Mouse (Mus musculus) spleen, postnatal 10 days (tissue): ENCODE measurements at regions not wholly inside any gene's neighbourhood (a gene's known extent, or its start where the extent isn't known, plus 50 kb on each side); places are given as distances from the start of the nearest gene placed in this dataset.
"Not testable (repeated sequence)": the region's sequence is repeated elsewhere in the genome, so short reads cannot be mapped to it uniquely, and the experiment has no call there.

Experiments
- DNase-seq, 2 experiments: peaks; one replicate each; pipeline ENCODE4 v3.0.0; 2021 to 2022; ENCODE audit warnings: low spot score in 2 of 2

DNA sequence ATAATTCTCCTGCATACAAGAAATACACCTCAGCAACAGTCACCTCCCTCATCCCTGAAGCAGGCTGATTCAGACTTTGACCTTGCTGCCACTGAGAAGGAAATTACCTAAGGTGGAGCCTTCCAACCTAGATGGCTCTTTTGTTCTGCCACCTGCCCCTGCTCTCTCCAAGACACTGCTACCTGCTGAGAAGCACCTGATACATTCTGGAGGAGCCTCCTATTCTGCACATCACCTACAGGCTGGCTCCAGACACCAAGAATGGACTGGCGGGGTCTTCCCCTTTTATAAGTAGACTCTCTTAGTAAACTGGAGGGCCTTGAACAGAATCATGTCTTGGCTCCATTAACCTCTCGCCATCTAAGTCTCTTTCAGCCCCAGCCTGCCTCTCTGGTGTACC is 1149.5 kb upstream of the 2610301B20Rik start:
- not testable (repeated sequence) for DNase-seq

DNA sequence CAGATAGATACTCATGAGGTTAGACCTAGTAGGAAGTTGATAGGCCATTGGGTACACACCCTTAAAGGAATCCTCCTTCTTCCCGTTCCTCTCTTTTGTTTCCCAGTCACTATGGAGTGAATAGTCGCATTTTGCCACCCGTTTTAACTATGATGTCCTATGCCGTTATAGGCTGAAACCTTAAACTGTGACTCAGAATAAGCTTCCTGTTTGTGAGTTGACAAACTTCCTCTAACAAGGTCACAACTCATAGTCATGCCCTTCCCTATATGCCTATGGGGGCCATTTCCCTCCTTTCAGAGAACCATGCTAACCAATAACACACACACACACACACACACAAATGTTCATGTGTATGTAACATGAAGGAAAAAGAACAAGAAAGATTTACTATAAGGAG is 1136.6 kb upstream of the 2610301B20Rik start:
- DNase-seq, result no peak

DNA sequence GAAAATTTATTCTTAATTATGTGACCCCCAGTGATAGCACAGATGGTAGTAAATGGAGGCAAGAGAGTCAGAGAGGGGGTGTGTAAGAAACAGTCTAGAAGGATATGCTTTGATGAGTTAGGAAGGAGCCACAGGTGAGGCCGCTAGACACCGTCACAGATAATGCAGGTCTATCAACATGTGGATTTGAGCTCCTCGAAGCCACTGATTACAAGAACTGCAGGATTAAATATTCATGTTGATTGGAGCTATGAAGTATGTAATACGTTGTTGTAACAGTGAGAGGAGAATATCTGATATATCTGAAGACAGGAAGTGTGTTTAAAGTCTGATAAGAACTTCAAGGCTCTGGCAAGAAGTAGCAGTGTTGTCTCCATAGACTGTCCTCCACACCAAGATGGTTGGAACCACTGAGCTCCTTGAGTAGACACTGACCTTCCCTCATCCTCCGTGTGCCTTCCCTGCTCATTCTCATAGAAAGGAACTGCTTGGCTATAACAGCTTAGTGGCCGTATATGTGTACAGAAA is 1126.8 kb upstream of the 2610301B20Rik start:
- no peak for DNase-seq

DNA sequence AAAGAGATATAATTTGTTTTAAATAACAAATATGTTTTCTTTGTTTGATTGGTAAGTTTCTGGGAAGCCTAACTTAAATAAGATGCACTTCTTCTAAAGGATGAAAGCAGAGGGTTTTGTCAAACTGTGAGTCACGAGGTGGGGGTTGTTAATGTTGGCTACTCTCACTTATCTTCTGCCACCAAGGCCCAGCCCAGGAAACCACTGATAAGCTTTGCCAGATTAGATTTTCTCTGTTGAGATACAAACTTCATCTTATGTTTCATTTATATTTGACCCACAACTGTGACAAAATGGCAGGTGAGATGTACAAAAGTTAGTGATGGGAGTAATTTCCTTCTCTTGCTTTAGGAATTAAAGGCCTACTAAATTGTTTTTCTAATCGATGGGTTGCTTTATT is 1126.2 kb upstream of the 2610301B20Rik start:
- DNase-seq, result no peak

DNA sequence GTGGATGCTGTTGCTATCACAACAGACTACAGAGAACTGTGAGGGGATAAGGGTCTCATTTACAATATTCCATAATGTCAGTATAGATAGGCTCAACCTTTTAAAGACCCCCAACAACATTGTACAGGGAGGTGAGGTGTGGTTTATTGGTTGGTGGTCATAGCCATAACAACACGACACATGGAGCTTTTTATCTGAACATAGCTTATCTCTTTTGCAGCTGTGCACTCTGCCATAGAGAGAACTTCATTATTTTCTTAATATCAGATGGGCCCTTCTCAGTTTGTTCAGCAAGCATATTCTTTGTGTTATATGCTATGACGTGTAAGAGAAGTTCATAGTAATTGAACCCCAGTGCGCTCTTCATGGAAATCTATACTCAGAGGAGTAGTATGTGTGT is 1124.4 kb upstream of the 2610301B20Rik start:
- no peak for DNase-seq

DNA sequence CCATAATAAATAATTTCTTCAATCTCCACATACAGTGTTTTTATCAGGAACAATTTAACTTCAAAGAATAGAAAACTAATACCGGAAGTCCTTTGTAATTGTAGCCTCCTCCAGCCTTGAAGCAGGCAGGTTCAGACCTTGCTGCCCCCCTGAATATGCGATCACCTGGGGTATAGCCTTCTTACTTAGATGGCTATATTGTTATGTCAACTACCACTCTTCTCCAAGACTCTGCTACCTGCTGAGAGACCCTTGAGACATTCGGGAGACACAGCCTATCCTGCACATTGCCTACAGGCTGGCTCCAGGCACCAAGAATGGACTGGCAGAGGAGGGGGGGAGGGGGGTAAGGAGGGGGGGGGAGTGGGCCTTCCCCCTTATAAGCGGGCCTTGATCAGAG is 1123.9 kb upstream of the 2610301B20Rik start:
- DNase-seq, result no peak

DNA sequence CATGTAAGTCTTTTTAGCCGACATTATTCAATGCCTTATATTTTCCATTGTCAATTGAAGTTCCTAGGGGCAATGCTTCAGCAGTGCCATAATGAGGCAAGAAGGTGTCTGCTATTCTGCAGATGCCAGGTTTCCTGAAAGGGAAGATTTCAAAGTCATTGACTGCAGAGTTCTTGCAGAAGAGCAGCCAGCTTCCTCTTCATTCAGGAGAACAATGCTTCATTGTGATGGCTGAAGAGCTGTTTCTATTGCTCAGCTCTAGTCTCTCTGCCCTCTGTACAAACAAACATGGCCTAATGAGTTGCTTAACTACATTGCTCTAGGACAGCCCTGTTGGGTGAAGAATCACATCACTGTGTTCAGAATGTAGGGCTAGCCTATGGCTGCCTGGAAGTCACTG is 1111.0 kb upstream of the 2610301B20Rik start:
- no peak for DNase-seq

DNA sequence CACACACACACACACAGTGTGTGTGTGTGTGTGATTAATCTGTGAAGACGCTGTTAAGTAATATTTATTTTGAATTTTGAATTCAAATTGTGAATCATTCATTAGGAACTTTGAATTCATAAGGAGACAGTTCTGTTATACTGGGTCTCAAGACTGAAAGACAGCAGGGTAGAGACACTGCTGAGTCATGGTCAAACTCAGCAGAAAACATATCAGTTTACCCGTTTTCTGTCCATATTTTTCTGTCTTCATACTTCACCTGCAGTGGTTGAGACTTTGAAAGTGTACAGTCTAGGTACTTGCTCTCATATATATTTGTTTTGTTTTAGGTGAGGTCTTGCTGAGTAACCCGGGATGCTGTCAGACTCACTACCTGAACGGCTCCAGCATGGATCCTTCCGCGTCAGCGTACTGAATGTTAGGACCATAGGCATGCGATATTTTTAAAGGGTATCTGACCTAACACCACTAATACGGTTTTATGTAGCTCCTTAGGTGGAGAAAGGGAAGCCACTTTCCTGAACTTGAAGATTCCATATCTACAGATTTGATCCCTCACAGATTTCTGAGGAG is 1104.6 kb upstream of the 2610301B20Rik start:
- no peak for DNase-seq

DNA sequence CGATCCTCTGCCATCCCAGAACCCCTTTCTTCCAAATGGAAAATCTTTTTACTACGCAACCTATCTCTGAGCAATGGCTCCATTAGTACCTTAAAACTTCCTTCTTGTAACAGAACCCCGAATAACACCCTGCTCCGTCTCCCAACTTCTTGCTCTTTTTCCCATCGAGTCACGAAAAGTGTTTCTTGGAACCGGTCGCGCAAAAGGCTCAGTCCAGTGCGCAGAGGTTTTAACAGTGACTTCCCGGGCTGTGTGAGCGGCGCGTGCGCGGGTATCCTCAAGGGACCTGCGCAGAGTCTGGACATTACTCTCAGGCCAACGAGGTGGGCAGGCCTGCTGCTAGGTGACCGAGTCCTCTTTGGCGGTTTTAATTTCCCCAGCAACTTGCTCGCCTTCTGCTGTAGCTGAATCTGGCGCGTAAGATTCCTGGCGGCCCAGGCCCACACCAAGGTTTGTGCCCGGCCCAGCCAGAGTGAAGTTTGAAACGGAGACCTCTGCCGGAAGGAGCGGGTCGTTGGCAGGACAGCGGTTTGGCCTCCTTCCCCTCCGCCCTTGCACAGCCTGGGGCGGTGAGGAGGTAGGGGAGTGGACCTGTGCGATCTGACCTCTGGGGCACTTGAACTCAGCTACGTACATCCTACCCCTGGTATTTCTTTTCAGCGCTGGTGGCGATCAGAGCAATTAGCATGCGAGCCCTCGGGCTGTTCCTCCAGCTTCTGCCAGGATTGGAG is 1103.8 kb upstream of the 2610301B20Rik start:
- peak; percentile 34 to 50 for DNase-seq

DNA sequence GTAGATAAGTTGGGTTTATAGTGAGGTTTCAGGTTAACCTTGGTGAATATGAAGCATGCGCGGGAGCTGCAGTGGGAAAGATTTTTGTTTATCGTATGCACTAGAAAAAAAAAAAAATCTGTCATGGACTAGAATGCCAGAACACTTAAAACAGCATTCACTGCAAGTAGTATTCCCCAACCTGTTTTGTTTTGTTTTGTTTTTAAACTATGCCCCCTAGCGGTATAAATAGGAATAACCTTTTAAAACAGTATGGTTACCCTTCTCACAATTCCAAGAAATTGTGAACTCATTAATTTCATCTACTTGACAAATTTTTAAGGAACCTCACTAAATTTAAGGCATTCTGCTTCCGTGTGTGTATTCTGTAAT is 1103.2 kb upstream of the 2610301B20Rik start:
- no peak for DNase-seq

DNA sequence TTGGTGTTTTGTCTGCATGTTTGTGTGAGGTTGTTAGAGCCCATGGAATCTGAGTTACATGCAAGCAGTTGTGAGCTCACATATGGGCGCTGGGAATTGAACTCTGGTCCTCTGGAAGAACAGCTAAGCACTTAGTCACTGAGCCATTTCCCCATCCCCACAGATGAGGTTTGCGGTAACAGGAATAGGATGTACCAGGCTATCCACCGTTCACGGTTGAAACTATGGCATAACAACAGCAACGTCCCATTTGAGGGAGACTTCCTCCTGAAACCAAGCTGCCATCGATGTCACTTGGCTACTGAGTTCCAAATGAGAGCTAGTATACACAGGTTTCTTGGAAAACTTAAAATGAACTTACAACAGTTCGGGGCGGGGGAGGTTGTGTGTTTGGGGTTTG is 1095.9 kb upstream of the 2610301B20Rik start:
- DNase-seq, result no peak

DNA sequence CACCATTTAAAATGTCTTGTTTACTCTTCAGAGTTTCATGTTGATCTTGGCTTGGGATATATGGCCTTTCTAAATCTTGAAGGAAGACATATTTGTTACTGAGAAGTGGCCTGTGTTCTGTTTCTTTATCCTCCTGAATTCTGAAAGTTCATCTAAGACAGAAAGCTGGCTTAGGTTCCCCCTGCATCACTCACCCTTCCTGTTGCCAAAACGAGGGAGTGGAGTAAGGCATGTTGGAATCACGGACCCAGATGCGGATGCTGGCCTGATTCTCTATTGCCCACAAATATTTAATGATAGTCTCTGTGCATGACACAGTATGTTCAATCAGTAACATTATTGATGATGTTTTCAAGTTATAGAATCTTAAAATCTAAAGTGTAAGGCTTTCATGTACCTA is 1094.7 kb upstream of the 2610301B20Rik start:
- DNase-seq, result no peak

DNA sequence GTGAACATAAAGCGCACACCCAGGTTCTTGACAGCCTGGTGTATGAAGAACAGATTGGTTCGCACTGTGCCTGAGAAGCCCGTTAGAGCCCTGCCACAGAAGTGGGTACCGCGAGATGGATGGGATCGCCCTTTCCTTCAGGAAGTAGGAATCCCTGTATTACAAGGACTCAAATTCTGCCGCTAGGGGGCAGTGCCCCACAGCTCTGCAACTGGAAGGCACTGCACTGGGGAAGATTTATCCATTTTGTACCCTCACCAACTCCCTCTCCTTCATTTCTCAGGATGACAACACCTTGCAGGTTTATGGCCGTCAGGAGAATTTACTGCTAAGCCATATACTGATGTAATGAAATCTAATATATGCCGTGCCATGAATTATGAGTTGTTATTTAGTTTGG is 1094.1 kb upstream of the 2610301B20Rik start:
- peak; percentile 29 to 70 for DNase-seq

DNA sequence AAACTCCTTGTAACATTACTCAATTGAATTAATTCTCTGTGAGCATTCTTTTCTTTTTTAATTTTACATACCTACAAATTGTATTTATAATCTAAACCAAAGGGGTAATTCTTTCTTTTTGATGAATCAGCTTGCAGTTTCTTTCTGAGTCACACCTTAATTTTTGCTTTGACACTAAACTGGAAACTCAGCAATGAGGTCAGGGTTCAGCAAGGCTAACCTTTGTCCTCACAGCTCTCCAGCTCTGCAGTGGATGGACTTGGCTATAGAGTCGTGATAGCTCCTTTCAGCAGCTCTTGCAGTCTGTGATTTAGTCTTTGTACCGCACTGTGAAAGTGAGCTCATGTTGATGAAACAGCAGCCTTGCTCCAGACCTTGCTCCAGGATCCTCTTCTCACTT is 1093.0 kb upstream of the 2610301B20Rik start:
- DNase-seq, result no peak

DNA sequence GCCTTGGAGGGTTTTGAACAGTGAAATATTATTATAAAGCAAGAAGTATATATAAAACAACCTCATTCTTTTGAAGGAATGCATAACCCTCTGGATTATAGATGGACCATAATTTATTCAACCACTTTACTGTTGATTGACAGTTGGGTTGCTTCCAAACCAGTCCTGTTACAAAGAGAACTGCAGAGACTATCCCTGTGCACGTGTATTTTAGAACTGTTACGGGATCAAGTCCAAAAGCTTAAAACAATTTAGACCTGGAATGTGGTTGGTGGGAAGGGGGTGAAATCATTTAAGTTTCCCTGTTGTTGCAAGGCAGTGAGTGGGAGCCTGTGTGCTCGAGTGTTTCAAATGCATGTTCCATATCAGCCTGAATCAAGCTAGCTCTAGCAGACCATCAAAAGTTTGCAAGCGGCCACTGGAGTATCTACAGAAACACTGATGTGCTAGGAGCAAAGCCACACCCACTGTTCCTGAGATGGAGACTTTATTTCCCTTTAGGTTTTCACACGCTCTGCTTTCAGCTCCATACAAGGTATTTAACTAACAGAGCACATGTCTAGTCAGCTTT is 1086.4 kb upstream of the 2610301B20Rik start:
- no peak for DNase-seq

DNA sequence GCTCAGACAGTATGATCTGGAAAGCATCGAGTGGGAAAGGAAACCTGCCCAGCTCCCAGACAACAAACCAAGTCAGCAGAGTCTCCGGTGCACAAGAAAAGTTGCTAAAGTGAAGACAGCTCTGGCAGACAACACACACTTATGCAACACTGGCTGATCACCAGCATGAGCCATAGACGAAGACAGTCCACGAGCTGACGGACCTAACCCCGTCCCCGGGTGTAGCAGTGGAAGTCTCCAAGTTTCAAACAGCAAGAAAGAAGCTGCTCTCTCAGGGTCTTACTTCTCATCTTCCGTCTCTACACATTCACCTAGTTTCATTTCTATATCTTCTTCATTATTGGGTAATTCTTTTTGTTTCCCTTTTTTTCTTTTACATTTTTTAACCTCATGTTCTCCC is 1083.8 kb upstream of the 2610301B20Rik start:
- no peak for DNase-seq
